Mouse (Mus musculus) thymus, postnatal 36 days (tissue): ENCODE measurements around the gene Fam107b.
A peak's percentile ranks its signal among the peaks of the same experiment; 100 is the strongest.

ENCODE experiments used
- DNase-seq, 2 experiments: peaks; one replicate each; pipeline ENCODE4 v3.0.0; 2022; ENCODE audit warnings: mixed read lengths in 2 of 2

The Fam107b gene

GRCm38 (mm10) chr2:3785546-3785945 lies 215.3 kb downstream of the Fam107b start:
- no peak for DNase-seq

- DNase-seq: no peak
Measured at GRCm38 (mm10) chr2:3787752-3788423, 217.6 kb downstream of the Fam107b start.

GRCm38 (mm10) chr2:3788424-3788786 lies 218.1 kb downstream of the Fam107b start:
- no peak for DNase-seq

- no peak for DNase-seq
Measured at GRCm38 (mm10) chr2:3796543-3796942, 226.3 kb downstream of the Fam107b start.

GRCm38 (mm10) chr2:3799767-3800554 lies 229.7 kb downstream of the Fam107b start:
- peak; percentile 51 to 58 for DNase-seq

- DNase-seq: peak; percentile 54 to 76
Measured at GRCm38 (mm10) chr2:3800555-3800878, 230.2 kb downstream of the Fam107b start.

- DNase-seq: no peak
Measured at GRCm38 (mm10) chr2:3805742-3806141, 235.5 kb downstream of the Fam107b start.

GRCm38 (mm10) chr2:3810321-3810720 lies 240.0 kb downstream of the Fam107b start:
- peak; percentile 56 to 59 for DNase-seq

GRCm38 (mm10) chr2:3816142-3816609 lies 245.9 kb downstream of the Fam107b start:
- no peak for DNase-seq

- DNase-seq: no peak
Measured at GRCm38 (mm10) chr2:3817626-3818025, 247.3 kb downstream of the Fam107b start.

GRCm38 (mm10) chr2:3822483-3823455 lies 252.5 kb downstream of the Fam107b start:
- DNase-seq: no peak
